Mouse (Mus musculus): ENCODE data around the gene Ces1b.

DNA sequence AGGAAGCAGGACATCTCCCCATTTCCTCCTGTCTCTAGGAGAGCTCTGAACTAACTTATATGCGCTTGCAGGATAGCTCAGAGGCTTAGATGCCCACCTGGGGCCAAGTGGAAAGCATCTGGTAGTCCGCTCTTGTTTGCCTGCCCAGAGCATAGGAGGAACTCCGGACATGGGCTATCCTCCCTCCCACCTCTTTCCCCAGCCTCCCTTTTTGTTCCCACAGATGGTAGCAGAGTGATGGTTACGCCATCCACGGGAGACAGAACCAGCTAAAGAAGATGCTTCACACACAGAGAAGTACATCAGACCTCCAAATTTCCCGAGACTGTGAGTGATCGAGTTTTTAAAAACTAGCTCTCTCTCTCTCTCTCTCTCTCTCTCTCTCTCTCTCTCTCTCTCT is 8.4 kb upstream of the Ces1b start:
- TF ChIP-seq CTCF (IDR thresholded peaks at IDR 0.05; ENCODE audit: control insufficient read depth, insufficient read depth, insufficient replicate concordance, low read depth, low read length): no peak
- no peak for TF ChIP-seq POLR2A (IDR thresholded peaks at IDR 0.05; ENCODE audit: control insufficient read depth, low read depth, low read length)

Measured in testis, adult 2 months (tissue).